In the genomic region with DNA sequence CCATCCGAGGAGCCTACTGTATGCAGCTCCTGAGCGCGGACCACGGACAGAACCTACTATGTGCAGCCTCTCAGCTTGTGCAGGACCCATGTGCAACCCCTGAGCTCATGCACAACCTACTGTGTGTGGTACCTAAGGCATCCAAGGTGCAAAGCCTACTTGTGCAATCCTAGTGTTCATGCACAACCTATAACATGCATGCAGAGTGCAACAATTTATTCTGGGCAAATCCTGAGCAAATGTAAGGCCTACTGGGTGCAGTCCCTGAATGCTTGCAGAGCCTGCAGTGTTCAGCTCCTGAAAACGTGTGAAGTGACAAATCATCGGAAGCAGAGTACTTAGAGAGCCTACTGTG, we compare ENCODE assay signal across 8 mouse cellular contexts. TPM values are rescaled to one million over a fixed set of nuclear protein-coding genes. Genes with fewer than 3 reads are reported as not detected.
DNase-seq lines count a peak whose midpoint lies in the region; ATAC-seq lines count a peak whose summit lies in the region.

No protein-coding gene starts in this region.

- 7% methylated on average over 6 of the region's 6 CpGs for WGBS in heart, embryonic 14.5 days
- WGBS in hindbrain, embryonic 16.5 days, result 17% methylated on average over 6 of the region's 6 CpGs
- WGBS in midbrain, embryonic 14.5 days, result 11% methylated on average over 6 of the region's 6 CpGs

- peak overlapping the region; percentile 6 to 89; a peak in 3 of 4 replicates for H3K27ac ChIP-seq in heart, embryonic 14.5 days (replicated peaks in 1 of 2; ENCODE audit: control insufficient read depth in 1 of 2, insufficient read depth in 1 of 2, low read depth in 2 of 2, low read length in 2 of 2)
- no peak overlapping the region; the same call in 1 of the 2 replicates for H3K27ac ChIP-seq in hindbrain, embryonic 16.5 days (ENCODE audit: low read depth, low read length)
- H3K27ac ChIP-seq in midbrain, embryonic 14.5 days (replicated peaks; ENCODE audit: low read depth, low read length), result no peak overlapping the region

- DNase-seq in heart, adult 9 months (ENCODE audit: low spot score in 2 of 2), result no peak
- peak; percentile 36 for DNase-seq in MN1 (ENCODE audit: low spot score)
- DNase-seq in midbrain, embryonic 14.5 days, result no peak
- DNase-seq in thymus, postnatal 25 days, result no peak
- no peak for DNase-seq in kidney, postnatal 14 days
- DNase-seq in cerebellum, postnatal 25 days, result no peak

- H3K9ac ChIP-seq in heart, embryonic 14.5 days (ENCODE audit: low read length), result peak overlapping the region; percentile 83; the same call in 1 of the 2 replicates
- peak overlapping the region; percentile 52; the same call in 1 of the 2 replicates for H3K9ac ChIP-seq in hindbrain, embryonic 16.5 days (ENCODE audit: low read depth, low read length)
- H3K9ac ChIP-seq in midbrain, embryonic 14.5 days (replicated peaks; ENCODE audit: low read length), result no peak overlapping the region; the same call in 1 of the 2 replicates

- no peaks in the 10 kb centered on the region; the same call in 1 of the 2 replicates for H3K36me3 ChIP-seq in heart, embryonic 14.5 days (ENCODE audit: control insufficient read depth, insufficient read depth, low read length)
- no peaks in the 10 kb centered on the region for H3K36me3 ChIP-seq in hindbrain, embryonic 16.5 days (ENCODE audit: control insufficient read depth, insufficient read depth, low read length)
- H3K36me3 ChIP-seq in midbrain, embryonic 14.5 days (ENCODE audit: control insufficient read depth, insufficient read depth, low read length), result no peaks in the 10 kb centered on the region

- H3K4me3 ChIP-seq in heart, embryonic 14.5 days (ENCODE audit: control insufficient read depth in 1 of 2, insufficient read depth in 1 of 2, low read depth in 1 of 2, low read length in 2 of 2), result peak overlapping the region in 1 of 2 experiments; percentile 50; a peak in 2 of 4 replicates
- H3K4me3 ChIP-seq in hindbrain, embryonic 16.5 days (ENCODE audit: low read length), result no peak overlapping the region
- no peak overlapping the region for H3K4me3 ChIP-seq in midbrain, embryonic 14.5 days (replicated peaks; ENCODE audit: low read depth, low read length)

- H3K27me3 ChIP-seq in heart, embryonic 14.5 days (ENCODE audit: control insufficient read depth, insufficient read depth, low read length), result no peaks in the 10 kb centered on the region
- H3K27me3 ChIP-seq in hindbrain, embryonic 16.5 days (replicated peaks; ENCODE audit: control insufficient read depth, insufficient read depth, low read length), result peaks cover 19% of the 10 kb centered on the region
- peaks cover 52% of the 10 kb centered on the region for H3K27me3 ChIP-seq in midbrain, embryonic 14.5 days (ENCODE audit: control insufficient read depth, insufficient read depth, low read length)

- no peaks in the 10 kb centered on the region for H3K9me3 ChIP-seq in heart, embryonic 14.5 days (ENCODE audit: control insufficient read depth, low read length)
- H3K9me3 ChIP-seq in hindbrain, embryonic 16.5 days (ENCODE audit: control insufficient read depth, low read length), result no peaks in the 10 kb centered on the region
- H3K9me3 ChIP-seq in midbrain, embryonic 14.5 days (ENCODE audit: control insufficient read depth, low read length), result no peaks in the 10 kb centered on the region

- H3K4me1 ChIP-seq in heart, embryonic 14.5 days (ENCODE audit: control insufficient read depth in 2 of 2, insufficient read depth in 2 of 2, low read length in 2 of 2), result peaks cover 78 to 98% of the 10 kb centered on the region in 2 experiments
- H3K4me1 ChIP-seq in hindbrain, embryonic 16.5 days (ENCODE audit: control insufficient read depth, insufficient read depth, low read depth, low read length), result peaks cover 58% of the 10 kb centered on the region
- H3K4me1 ChIP-seq in midbrain, embryonic 14.5 days (ENCODE audit: control insufficient read depth, insufficient read depth, low read length), result peaks cover 49% of the 10 kb centered on the region

- peak overlapping the region; percentile 82 for H3K4me2 ChIP-seq in heart, embryonic 14.5 days (ENCODE audit: low read length)
- H3K4me2 ChIP-seq in hindbrain, embryonic 16.5 days (ENCODE audit: low read length), result peak overlapping the region; percentile 58
- H3K4me2 ChIP-seq in midbrain, embryonic 14.5 days (ENCODE audit: low read length), result peak overlapping the region; percentile 46

- no peak for ATAC-seq in heart, embryonic 14.5 days (ENCODE audit: insufficient number of reproducible peaks, insufficient read depth, low FRiP score, low read depth)
- no peak for ATAC-seq in hindbrain, embryonic 16.5 days
- ATAC-seq in midbrain, embryonic 14.5 days (ENCODE audit: low FRiP score, low TSS enrichment), result no peak; the same call in 1 of the 2 replicates

RNA-seq across cellular contexts. Expression of gene Gadd45b, which starts 6.9 kb away (rescaled TPM):
- polyA plus RNA-seq in heart, embryonic 14.5 days (2014; fragmentation: Nextera tagmentation; extraction: Ambion mirVana), result 34.5 and 39.8 TPM in 2 replicates
- 8.0 and 9.0 TPM in 2 replicates for polyA plus RNA-seq in hindbrain, embryonic 16.5 days (2015; fragmentation: Nextera tagmentation; extraction: Ambion mirVana)
- polyA plus RNA-seq in midbrain, embryonic 14.5 days (2014; fragmentation: Nextera tagmentation; extraction: Ambion mirVana), result 4.3 and 8.0 TPM in 2 replicates

RNA-seq across cellular contexts. Expression of gene Lmnb2, which starts 18.7 kb away (rescaled TPM):
- polyA plus RNA-seq in heart, embryonic 14.5 days (2014; fragmentation: Nextera tagmentation; extraction: Ambion mirVana), result 7.3 and 8.1 TPM in 2 replicates
- polyA plus RNA-seq in hindbrain, embryonic 16.5 days (2015; fragmentation: Nextera tagmentation; extraction: Ambion mirVana), result 36.6 and 41.9 TPM in 2 replicates
- polyA plus RNA-seq in midbrain, embryonic 14.5 days (2014; fragmentation: Nextera tagmentation; extraction: Ambion mirVana), result 13.9 and 20.0 TPM in 2 replicates

RNA-seq across cellular contexts. Expression of gene Timm13, which starts 36.0 kb away (rescaled TPM):
- polyA plus RNA-seq in heart, embryonic 14.5 days (2014; fragmentation: Nextera tagmentation; extraction: Ambion mirVana), result 310 and 338 TPM in 2 replicates
- 314 and 364 TPM in 2 replicates for polyA plus RNA-seq in hindbrain, embryonic 16.5 days (2015; fragmentation: Nextera tagmentation; extraction: Ambion mirVana)
- 331 and 393 TPM in 2 replicates for polyA plus RNA-seq in midbrain, embryonic 14.5 days (2014; fragmentation: Nextera tagmentation; extraction: Ambion mirVana)

Comparison
In these comparisons a context has a peak if more than half of its experiments do, and no peak if none do; other contexts are left out.
1. H3K27ac ChIP-seq: peak in heart, embryonic 14.5 days (2 of 2); none in hindbrain, embryonic 16.5 days (single experiment) and midbrain, embryonic 14.5 days (single experiment).
2. Peak in every context shown above with its lines, with median percentiles within 50 percentile points of each other: H3K4me2 ChIP-seq.